Mouse (Mus musculus) hindbrain, embryonic 16.5 days (tissue): ENCODE data around the gene Dscam. TPM values are rescaled to one million over a fixed set of nuclear protein-coding genes. Genes with fewer than 3 reads are reported as not detected.

Experiments
- ATAC-seq: fragments of 200-750 bp; cut with Nextera tagmentation; 2 replicates; pipeline ENCODE4 v1.8.0; 2017; ENCODE audit warnings: moderate TSS enrichment, moderate library complexity
- H3K27ac ChIP-seq: fragments of 300-500 bp; sonication (generic); 2 replicates; pipeline ENCODE4 v1.5.1; 2014; ENCODE audit warnings: low read depth, mild to moderate bottlenecking, control low read depth, low read length, moderate library complexity
- H3K27me3 ChIP-seq: fragments of 300-500 bp; sonication (generic); replicated peaks from 2 replicates; pipeline ENCODE4 v1.6.1; 2014; ENCODE audit warnings: low read length; ENCODE audit not compliant: control insufficient read depth, insufficient read depth
- H3K36me3 ChIP-seq: fragments of 300-500 bp; sonication (generic); 2 replicates; pipeline ENCODE4 v1.6.1; 2014; ENCODE audit warnings: mild to moderate bottlenecking, low read length, moderate library complexity, mixed read lengths; ENCODE audit not compliant: control insufficient read depth, insufficient read depth
- H3K4me1 ChIP-seq: fragments of 300-500 bp; sonication (generic); 2 replicates; pipeline ENCODE4 v1.6.1; 2014; ENCODE audit warnings: low read depth, low read length; ENCODE audit not compliant: control insufficient read depth, insufficient read depth
- H3K4me2 ChIP-seq: fragments of 300-500 bp; sonication (generic); 2 replicates; pipeline ENCODE4 v1.6.1; 2014; ENCODE audit warnings: mild to moderate bottlenecking, low read length, control low read depth, moderate library complexity
- H3K4me3 ChIP-seq: fragments of 300-500 bp; sonication (generic); 2 replicates; pipeline ENCODE4 v1.5.1; 2014; ENCODE audit warnings: mild to moderate bottlenecking, low read length, control low read depth, moderate library complexity
- H3K9ac ChIP-seq: fragments of 300-500 bp; sonication (generic); 2 replicates; pipeline ENCODE4 v1.6.1; 2014; ENCODE audit warnings: low read depth, mild to moderate bottlenecking, control low read depth, low read length, moderate library complexity
- H3K9me3 ChIP-seq: fragments of 300-500 bp; sonication (generic); 2 replicates; pipeline ENCODE4 v1.6.1; 2014; ENCODE audit warnings: mild to moderate bottlenecking, low read length, moderate library complexity; ENCODE audit not compliant: control insufficient read depth
- WGBS: fragments of 180-500 bp; shearing (Covaris S2); extraction: QIAGEN DNeasy Blood & Tissue Kit; methylation state at CpG from one replicate; pipeline ENCODE4 v1.1.7; 2014; 5-methylcytosine and 5-hydroxymethylcytosine counted together
- polyA plus RNA-seq: library from polyadenylated mRNA; unstranded; fragments of >200 nt; fragmentation: Nextera tagmentation; extraction: Ambion mirVana; gene quantifications from 2 replicates; pipeline ENCODE4 v1.2.1, GENCODE M21; 2015

Gene Dscam
- polyA plus RNA-seq, 1 experiment from 2014 or later: 13.1 TPM

DNA sequence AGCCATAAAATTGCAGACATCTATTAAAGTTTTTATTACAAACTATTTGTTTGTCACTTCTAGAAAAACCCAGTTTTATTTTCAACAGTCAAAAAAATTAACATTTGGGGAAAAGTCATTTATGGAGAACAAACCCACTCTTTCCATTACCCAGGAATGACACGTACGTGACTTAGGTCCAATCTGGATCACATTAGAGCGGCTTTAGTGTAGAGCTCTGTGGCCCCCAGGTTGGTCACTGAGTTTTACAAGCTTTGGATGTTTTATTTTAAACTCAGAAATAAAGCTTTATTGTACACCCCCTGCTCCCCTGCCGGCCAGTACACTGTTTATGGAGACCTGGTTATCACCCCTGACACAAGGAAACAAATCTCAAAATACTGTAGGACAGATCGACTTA is 540.9 kb downstream of the Dscam start:
- Histone ChIP-seq H3K9me3 (no peaks in the 10 kb centered on the region), H3K4me2 (no peak overlapping the region), H3K27me3 (no peaks in the 10 kb centered on the region), H3K9ac (no peak overlapping the region), H3K4me1 (peaks cover 4% of the 10 kb centered on the region; the same call in 1 of the 2 replicates), H3K27ac (no peak overlapping the region), H3K36me3 (no peaks in the 10 kb centered on the region), H3K4me3 (no peak overlapping the region)
- no peak for ATAC-seq
- WGBS: 92% methylated on average over 5 of the region's 5 CpGs

DNA sequence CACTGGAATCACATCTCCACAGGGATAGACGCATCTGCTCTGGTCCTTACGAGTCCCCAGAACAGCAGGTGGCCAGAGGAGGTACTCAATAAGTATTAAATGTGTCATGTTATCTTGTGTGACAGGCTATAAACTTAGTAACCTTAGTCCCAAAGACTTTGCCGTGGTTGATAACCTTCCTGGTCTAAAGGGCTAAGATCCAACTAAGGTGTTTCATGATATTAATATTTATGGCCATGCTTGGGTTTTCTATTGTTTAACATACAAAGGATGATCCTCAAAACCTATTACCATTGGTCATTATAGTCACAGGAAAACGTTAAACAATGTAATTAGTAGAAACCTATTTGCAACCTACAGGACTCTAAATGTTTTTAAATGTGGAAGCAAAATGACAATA is 545.1 kb downstream of the Dscam start:
- Histone ChIP-seq H3K4me3 (no peak overlapping the region), H3K9me3 (no peaks in the 10 kb centered on the region), H3K4me2 (no peak overlapping the region), H3K27me3 (no peaks in the 10 kb centered on the region), H3K27ac (no peak overlapping the region), H3K36me3 (no peaks in the 10 kb centered on the region), H3K4me1 (peaks cover 4% of the 10 kb centered on the region), H3K9ac (no peak overlapping the region)
- 33% methylated on average over 4 of the region's 4 CpGs for WGBS
- no peak for ATAC-seq

DNA sequence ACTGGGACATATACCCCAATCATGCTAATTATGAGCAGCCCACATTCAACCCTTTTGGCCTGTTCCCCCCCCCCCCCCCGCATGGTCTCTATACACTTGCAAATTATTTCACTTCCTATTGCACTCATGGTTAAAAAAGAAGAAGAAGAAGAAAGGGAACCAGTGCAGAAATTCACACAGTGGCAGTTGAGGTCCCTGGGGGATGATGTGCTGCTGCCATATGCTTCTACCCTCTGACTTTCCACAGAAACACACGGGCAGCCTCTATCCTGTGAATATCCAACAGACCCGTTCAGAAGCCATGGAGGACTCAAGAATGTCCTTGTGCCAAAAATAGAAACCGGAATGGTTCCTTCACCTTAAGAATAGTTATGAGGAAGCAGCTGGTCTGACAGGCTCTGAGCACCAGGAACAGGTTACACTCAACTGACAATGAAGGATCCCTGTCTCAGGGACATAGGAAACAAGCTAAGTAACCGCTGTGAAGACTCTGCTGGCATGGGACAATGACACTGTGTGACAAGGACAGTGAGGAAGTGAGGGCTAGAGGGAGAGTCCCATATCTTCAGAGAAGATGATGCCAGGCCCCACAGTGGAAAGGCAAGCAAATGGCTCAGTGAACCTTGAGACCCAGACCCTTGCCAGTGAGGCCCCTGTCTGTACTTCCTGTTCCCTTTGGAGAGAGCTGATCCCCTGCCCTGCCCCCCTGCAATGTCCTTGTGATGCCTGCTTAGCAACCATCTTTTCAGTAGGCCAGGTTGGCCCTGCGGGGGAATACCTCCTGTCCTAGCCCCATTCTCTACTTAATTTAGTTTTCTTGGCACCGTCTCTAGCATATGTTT is 545.8 kb downstream of the Dscam start:
- H3K9ac ChIP-seq: no peak overlapping the region
- H3K9me3 ChIP-seq: no peaks in the 10 kb centered on the region
- WGBS: 49% methylated on average over 6 of the region's 7 CpGs
- H3K4me2 ChIP-seq: no peak overlapping the region
- H3K36me3 ChIP-seq: no peaks in the 10 kb centered on the region
- ATAC-seq: peak; percentile 38; the same call in 1 of the 2 replicates
- H3K4me3 ChIP-seq: no peak overlapping the region
- H3K4me1 ChIP-seq: peaks cover 4% of the 10 kb centered on the region
- no peak overlapping the region for H3K27ac ChIP-seq
- no peaks in the 10 kb centered on the region for H3K27me3 ChIP-seq

DNA sequence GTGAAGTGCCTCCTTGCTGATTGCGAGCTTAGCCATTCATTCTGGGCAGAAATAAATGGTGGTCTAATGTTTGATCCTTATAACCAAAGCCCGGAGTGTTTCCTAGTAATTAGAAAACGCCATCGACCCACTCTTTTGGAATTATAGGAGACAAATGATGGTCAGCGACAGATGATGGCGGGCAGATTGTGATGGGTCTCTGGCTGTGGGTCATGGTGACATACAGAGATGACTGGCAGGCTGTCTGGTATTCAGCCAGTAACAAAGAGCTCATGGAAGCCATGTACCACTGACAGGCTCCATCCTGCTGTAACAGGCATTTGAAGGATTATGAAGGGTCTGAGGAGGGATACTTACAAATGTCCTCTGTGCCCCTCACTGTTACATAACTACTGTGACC is 549.7 kb downstream of the Dscam start:
- Histone ChIP-seq H3K4me1 (peaks cover 19% of the 10 kb centered on the region), H3K27ac (peak overlapping the region; percentile 48), H3K27me3 (no peaks in the 10 kb centered on the region), H3K4me3 (no peak overlapping the region), H3K36me3 (no peaks in the 10 kb centered on the region), H3K9ac (no peak overlapping the region), H3K4me2 (no peak overlapping the region), H3K9me3 (no peaks in the 10 kb centered on the region)
- ATAC-seq: peak; percentile 41; the same call in 1 of the 2 replicates
- WGBS: 60% methylated on average over 6 of the region's 6 CpGs

DNA sequence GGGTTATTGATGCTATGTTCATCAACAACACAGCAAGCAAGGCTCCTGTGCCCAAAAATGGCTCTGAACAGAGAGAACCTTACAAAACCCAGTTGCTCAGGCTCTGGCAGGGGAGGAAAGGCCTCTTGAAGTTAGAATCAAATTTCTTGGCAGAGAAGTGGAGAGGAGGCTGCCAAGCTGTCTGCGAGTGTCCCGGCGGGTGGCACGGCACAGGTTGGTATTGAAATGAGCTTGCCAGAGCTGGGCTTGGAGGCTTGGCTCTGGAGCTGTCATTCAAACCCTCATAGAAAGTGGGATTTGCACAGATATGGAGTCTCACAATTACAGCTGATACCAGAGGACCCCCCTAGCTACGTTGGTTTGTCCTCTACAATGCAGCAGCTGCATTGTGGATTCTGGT is 550.1 kb downstream of the Dscam start:
- Histone ChIP-seq H3K36me3 (no peaks in the 10 kb centered on the region), H3K4me1 (peaks cover 19% of the 10 kb centered on the region), H3K27ac (peak overlapping the region; percentile 48), H3K27me3 (no peaks in the 10 kb centered on the region), H3K9ac (no peak overlapping the region), H3K9me3 (no peaks in the 10 kb centered on the region), H3K4me2 (no peak overlapping the region), H3K4me3 (no peak overlapping the region)
- ATAC-seq: peak; percentile 77
- 21% methylated on average over 5 of the region's 5 CpGs for WGBS

DNA sequence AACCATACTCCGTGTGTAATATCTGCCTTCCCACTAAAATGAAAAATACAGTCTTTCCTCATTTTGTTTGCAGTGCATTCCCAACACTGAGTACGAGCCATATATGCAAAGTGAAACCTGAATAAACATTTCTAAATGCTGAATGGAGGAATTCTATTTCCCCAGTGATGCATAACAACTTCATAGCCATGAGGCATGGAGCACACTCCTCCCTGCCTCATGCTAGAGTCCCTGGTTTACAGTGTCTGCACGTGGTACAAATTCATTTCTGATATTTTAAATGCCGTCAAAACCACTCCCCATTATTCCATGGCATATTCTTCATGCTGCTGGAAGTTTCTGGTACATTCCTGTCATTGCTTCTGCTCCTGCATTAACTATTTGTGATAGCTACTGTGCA is 552.8 kb downstream of the Dscam start:
- peaks cover 16% of the 10 kb centered on the region for H3K4me1 ChIP-seq

DNA sequence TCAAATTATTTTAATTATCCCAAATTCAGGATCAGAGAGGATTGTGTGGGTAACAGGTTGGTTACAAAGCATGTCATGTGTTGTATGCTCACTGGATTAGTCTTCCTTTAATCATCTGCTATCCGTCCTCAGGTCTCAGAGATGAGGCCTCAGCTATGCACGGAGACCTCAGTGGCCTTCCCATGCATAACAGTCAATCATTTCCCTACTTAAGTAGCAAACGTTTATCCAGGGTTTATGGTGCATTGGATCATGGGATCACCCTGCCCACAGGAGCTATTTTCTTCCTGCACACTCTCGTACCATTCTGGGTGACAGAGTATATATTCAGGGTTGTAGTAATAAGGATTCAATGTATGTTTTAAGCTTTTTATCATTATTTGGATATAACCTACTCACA is 557.3 kb downstream of the Dscam start:
- Histone ChIP-seq H3K27ac (no peak overlapping the region), H3K4me2 (no peak overlapping the region), H3K27me3 (no peaks in the 10 kb centered on the region), H3K4me1 (peaks cover 13% of the 10 kb centered on the region), H3K4me3 (no peak overlapping the region), H3K36me3 (peaks cover 1% of the 10 kb centered on the region; the same call in 1 of the 2 replicates), H3K9ac (no peak overlapping the region), H3K9me3 (no peaks in the 10 kb centered on the region)
- no peak for ATAC-seq
- WGBS: 58% methylated on average over 4 of the region's 4 CpGs

More for the DNA sequence above, 552.8 kb downstream of the Dscam start:
- 58% methylated on average over 4 of the region's 4 CpGs for WGBS
- Histone ChIP-seq H3K27me3 (no peaks in the 10 kb centered on the region), H3K27ac (no peak overlapping the region), H3K9me3 (no peaks in the 10 kb centered on the region), H3K4me2 (no peak overlapping the region), H3K9ac (no peak overlapping the region), H3K4me3 (no peak overlapping the region), H3K36me3 (no peaks in the 10 kb centered on the region)
- ATAC-seq: no peak; the same call in 1 of the 2 replicates

DNA sequence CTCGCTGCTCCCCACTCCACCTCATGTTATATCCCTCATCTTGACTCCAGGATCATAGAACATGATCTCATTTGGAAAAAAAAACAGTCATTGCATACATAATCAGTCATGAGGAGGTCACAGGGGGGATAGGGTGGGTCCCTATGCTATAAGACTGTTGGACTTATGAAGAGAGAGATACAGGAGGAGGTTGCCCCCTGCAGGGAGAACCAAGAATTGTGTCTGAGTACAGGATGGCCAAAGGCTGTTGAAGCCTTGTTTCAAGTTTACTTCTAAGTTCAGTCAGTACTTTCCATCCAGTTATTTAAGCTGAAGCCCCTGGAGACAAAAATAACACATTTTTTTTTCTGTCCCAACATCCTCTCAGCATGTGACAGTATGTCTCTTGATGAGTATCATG is 559.7 kb downstream of the Dscam start:
- no peak overlapping the region for H3K4me3 ChIP-seq
- WGBS: 92% methylated on average over 1 of the region's 1 CpGs
- no peaks in the 10 kb centered on the region for H3K27me3 ChIP-seq
- H3K9me3 ChIP-seq: no peaks in the 10 kb centered on the region
- H3K4me2 ChIP-seq: no peak overlapping the region
- no peak for ATAC-seq
- no peaks in the 10 kb centered on the region for H3K4me1 ChIP-seq
- no peak overlapping the region for H3K9ac ChIP-seq
- H3K36me3 ChIP-seq: peaks cover 12% of the 10 kb centered on the region
- no peak overlapping the region for H3K27ac ChIP-seq

DNA sequence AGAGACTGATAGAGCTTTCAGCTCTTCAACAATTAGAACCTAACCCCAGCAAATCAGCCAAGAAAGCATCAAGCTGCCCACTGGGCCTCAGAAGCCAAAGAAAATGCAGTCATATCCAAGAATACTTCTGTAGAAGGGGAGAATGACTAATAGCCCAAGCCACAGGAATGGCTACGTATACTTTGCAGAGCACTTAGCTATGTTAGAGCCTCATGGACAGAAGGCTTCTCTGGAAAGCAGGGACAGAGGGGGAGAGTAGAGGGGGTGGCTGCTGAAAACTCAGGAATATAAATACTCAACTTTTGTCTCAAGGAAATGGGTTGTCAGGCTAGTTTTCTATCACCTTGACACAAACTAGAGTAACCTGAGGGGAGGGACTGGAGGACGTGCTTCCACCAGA is 568.3 kb downstream of the Dscam start:
- H3K27ac ChIP-seq: no peak overlapping the region
- 79% methylated on average over 2 of the region's 2 CpGs for WGBS
- H3K36me3 ChIP-seq: 0 out of 2 replicates have a peak, but pooled peaks cover 5% of the 10 kb centered on the region
- H3K27me3 ChIP-seq: no peaks in the 10 kb centered on the region
- no peak overlapping the region for H3K4me3 ChIP-seq
- H3K9me3 ChIP-seq: no peaks in the 10 kb centered on the region
- H3K4me1 ChIP-seq: no peaks in the 10 kb centered on the region
- no peak for ATAC-seq
- H3K4me2 ChIP-seq: no peak overlapping the region
- no peak overlapping the region for H3K9ac ChIP-seq
